Mouse (Mus musculus) G1E (cell line): ENCODE results near the gene Mvd. TPM values are rescaled to one million over a fixed set of nuclear protein-coding genes. Genes with fewer than 3 reads are reported as not detected.
A peak's percentile ranks its signal among the peaks of the same experiment; 100 is the strongest.

ENCODE experiments used
- ATAC-seq: 2 replicates; pipeline ENCODE4 v1.8.0; 2016; ENCODE audit warnings: mild to moderate bottlenecking; ENCODE audit not compliant: insufficient number of reproducible peaks, poor library complexity, low FRiP score, severe bottlenecking; ENCODE audit errors: extremely low read depth
- DNase-seq: peaks from one replicate; pipeline ENCODE4 v3.0.0; 2012; ENCODE audit warnings: low spot score
- H3K27me3 ChIP-seq: 2 replicates; pipeline ENCODE4 v1.6.1; 2012; ENCODE audit warnings: mild to moderate bottlenecking, low read length, inconsistent platforms; ENCODE audit not compliant: insufficient read depth
- H3K36me3 ChIP-seq: replicated peaks from 2 replicates; pipeline ENCODE3; 2012; ENCODE audit warnings: mild to moderate bottlenecking, inconsistent platforms
- H3K4me1 ChIP-seq: 2 replicates; pipeline ENCODE4 v1.6.1; 2012; ENCODE audit warnings: low read depth, low read length, inconsistent platforms, mixed read lengths; ENCODE audit not compliant: insufficient read depth
- H3K4me3 ChIP-seq: 2 replicates; pipeline ENCODE4 v1.5.1; 2012; ENCODE audit warnings: low read depth, mild to moderate bottlenecking, inconsistent platforms, low read length, moderate library complexity, mixed read lengths
- H3K9me3 ChIP-seq: replicated peaks from 2 replicates; pipeline ENCODE4 v1.6.1; 2012; ENCODE audit warnings: inconsistent platforms
- CTCF ChIP-seq: IDR thresholded peaks from 2 replicates; pipeline ENCODE4 v1.5.1; 2012; ENCODE audit warnings: low read depth, low read length, inconsistent platforms, mixed read lengths
- GATA1 ChIP-seq: IDR thresholded peaks from 2 replicates; pipeline ENCODE4 v1.6.1; 2012; ENCODE audit warnings: borderline replicate concordance, low read length, inconsistent platforms, mixed read lengths
- GATA2 ChIP-seq: IDR thresholded peaks from 2 replicates; pipeline ENCODE4 v1.6.1; 2012; ENCODE audit warnings: low read depth, low read length, inconsistent platforms, borderline replicate concordance
- POLR2AphosphoS5 ChIP-seq: IDR thresholded peaks from 2 replicates; pipeline ENCODE4 v1.6.1; 2012; ENCODE audit warnings: low read depth, low read length, inconsistent platforms; ENCODE audit not compliant: insufficient replicate concordance
- TAL1 ChIP-seq: conservative IDR thresholded peaks from 2 replicates; pipeline ENCODE4 v1.6.1; 2012; ENCODE audit warnings: low read depth, low read length, inconsistent platforms, mixed read lengths
- polyA plus RNA-seq: library from polyadenylated mRNA; stranded (reverse); fragments of >175 nt; gene quantifications from 2 replicates; pipeline ENCODE4 v1.2.3, GENCODE M21; 2012
- total RNA-seq, 2 experiments: library from RNA; stranded (forward) in 1 of 2; stranded (reverse) in 1 of 2; fragments of 200-1000 nt in 1 of 2; fragments of >200 nt in 1 of 2; fragmentation: Nextera tagmentation in 1 of 2; gene quantifications; 2 replicates each; pipeline ENCODE4 v1.2.3; 2014 to 2017

Mvd gene
- total and polyA plus RNA-seq, 3 experiments = 3.1 to 33.3 (median 25.8) TPM

GRCm38 (mm10) chr8:122436586-122437125 lies 6.6 kb downstream of the Mvd start:
- peaks cover 78% of the 10 kb centered on the region for H3K36me3 ChIP-seq
- ATAC-seq = no peak
- peak overlapping the region; percentile 57; the same call in 1 of the 2 replicates for H3K4me3 ChIP-seq
- DNase-seq = peak; percentile 46
- H3K9me3 ChIP-seq = peaks cover 3% of the 10 kb centered on the region
- H3K27me3 ChIP-seq = no peaks in the 10 kb centered on the region
- no peak for TF ChIP-seq TAL1
- TF ChIP-seq POLR2AphosphoS5 = no peak
- TF ChIP-seq CTCF = no peak
- no peak for TF ChIP-seq GATA2
- no peak for TF ChIP-seq GATA1
- peaks cover 67% of the 10 kb centered on the region for H3K4me1 ChIP-seq

DNA sequence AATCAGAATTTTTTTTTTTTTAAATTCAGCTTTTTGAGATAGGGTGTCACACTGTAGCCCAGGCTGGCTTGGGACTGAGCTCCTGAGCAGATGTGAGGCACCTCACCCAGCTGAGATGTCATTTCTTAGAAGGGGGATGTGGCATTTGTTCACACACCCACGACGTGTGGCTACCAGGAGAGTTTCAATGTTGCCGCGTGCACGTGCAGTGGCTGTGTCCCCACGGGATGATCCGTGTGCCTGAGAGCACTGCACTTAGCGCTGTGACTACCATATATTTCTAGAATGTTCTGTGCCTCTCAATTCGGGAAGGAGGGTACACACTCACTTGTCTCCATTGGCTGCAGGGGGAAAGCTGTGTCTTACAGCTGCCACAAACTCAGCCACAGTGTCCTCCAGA lies 7.1 kb downstream of the Mvd start:
- no peaks in the 10 kb centered on the region for H3K27me3 ChIP-seq
- TF ChIP-seq GATA1 = no peak
- TF ChIP-seq POLR2AphosphoS5 = no peak
- no peak for TF ChIP-seq CTCF
- no peak for TF ChIP-seq TAL1
- no peak for TF ChIP-seq GATA2
- H3K4me1 ChIP-seq = peaks cover 70% of the 10 kb centered on the region
- H3K4me3 ChIP-seq = peak overlapping the region; percentile 57; the same call in 1 of the 2 replicates
- no peak for DNase-seq
- peaks cover 3% of the 10 kb centered on the region for H3K9me3 ChIP-seq
- peaks cover 75% of the 10 kb centered on the region for H3K36me3 ChIP-seq
- no peak for ATAC-seq

GRCm38 (mm10) chr8:122435375-122435774 lies 7.8 kb downstream of the Mvd start:
- DNase-seq (no peak), ATAC-seq (no peak)
- Histone ChIP-seq H3K36me3 (peaks cover 78% of the 10 kb centered on the region), H3K4me1 (peaks cover 78% of the 10 kb centered on the region), H3K9me3 (peaks cover 3% of the 10 kb centered on the region), H3K4me3 (no peak overlapping the region), H3K27me3 (no peaks in the 10 kb centered on the region)
- TF ChIP-seq GATA2 = no peak
- TF ChIP-seq CTCF = peak; percentile 29; the same call in 1 of the 2 replicates

- Histone ChIP-seq H3K27me3 (no peaks in the 10 kb centered on the region), H3K36me3 (peaks cover 72% of the 10 kb centered on the region), H3K4me3 (peak overlapping the region; percentile 78), H3K4me1 (peaks cover 78% of the 10 kb centered on the region), H3K9me3 (peaks cover 3% of the 10 kb centered on the region)
- 0 out of 2 replicates have a peak, but pooled peaks have one; percentile 12 for ATAC-seq
- no peak for TF ChIP-seq GATA1
- no peak for TF ChIP-seq TAL1
- no peak for TF ChIP-seq POLR2AphosphoS5
- no peak for DNase-seq
Observed at GRCm38 (mm10) chr8:122433269-122433905, 9.8 kb downstream of the Mvd start.

DNA sequence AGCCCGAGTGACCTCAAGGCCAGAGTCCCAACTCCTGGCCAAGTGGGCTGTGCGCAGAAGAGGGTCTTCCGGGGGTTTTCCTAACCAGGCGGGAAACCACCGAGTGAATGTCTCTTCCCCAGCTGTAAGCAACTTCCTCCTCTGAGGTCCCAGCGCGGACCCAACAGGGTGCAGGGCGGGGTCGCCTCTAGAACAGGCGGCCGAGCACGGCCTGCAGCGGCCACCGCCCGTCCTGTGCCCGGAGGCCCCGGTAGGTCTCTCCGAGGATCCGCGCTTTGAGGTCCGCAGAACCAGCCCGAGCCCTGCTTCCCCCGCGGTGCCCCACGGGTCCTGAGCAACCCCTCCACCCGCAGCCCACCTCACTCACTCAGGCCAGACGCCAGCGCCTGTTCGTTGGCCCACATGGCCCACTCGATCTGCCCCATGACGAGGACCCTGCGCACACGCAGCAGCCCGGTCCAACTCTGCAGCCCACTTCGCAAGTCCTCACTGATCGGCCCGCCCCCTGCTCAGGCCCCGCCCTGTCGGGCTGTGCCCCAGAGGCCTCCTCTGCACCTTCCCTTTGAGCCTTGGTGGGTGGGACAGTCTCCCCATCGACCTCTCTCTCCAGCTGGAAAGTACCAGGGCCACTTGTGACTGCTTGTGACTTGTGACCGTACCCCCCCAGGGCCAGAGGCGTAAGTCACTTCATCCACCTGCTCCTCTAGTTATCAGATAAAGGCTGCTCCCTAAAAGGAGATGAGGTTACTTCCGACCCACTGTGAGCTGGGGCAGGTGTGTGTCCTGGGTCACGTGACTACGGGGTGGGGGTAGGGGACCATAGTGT lies 10.6 kb downstream of the Mvd start, which contains the start of gene Cyba:
Gene Cyba, minus strand, starts transcription at position 488 of the 826 bp plus-strand sequence.
- Histone ChIP-seq H3K4me1 (peaks cover 78% of the 10 kb centered on the region), H3K9me3 (peaks cover 3% of the 10 kb centered on the region), H3K27me3 (no peaks in the 10 kb centered on the region), H3K4me3 (peak within 1 kb of the TSS; percentile 78), H3K36me3 (peaks cover 72% of the 10 kb centered on the region)
- no peak for TF ChIP-seq CTCF
- no peak for TF ChIP-seq POLR2AphosphoS5
- TF ChIP-seq GATA2 = no peak
- TF ChIP-seq GATA1 = no peak
- TF ChIP-seq TAL1 = no peak
- ATAC-seq (peak; percentile 64), DNase-seq (peak; percentile 86)

- DNase-seq (peak; percentile 54), ATAC-seq (no peak)
- Histone ChIP-seq H3K36me3 (peaks cover 72% of the 10 kb centered on the region), H3K9me3 (peaks cover 3% of the 10 kb centered on the region), H3K4me3 (peak overlapping the region; percentile 78), H3K4me1 (peaks cover 72% of the 10 kb centered on the region), H3K27me3 (no peaks in the 10 kb centered on the region)
- TF ChIP-seq TAL1 (no peak), GATA1 (no peak), POLR2AphosphoS5 (no peak), GATA2 (no peak), CTCF (no peak)
Observed at GRCm38 (mm10) chr8:122431694-122432442, 11.4 kb downstream of the Mvd start.
